Mouse (Mus musculus) midbrain, embryonic 11.5 days (tissue): ENCODE results near the gene Kif14. TPM values are rescaled to one million over a fixed set of nuclear protein-coding genes. Genes with fewer than 3 reads are reported as not detected.
"Not testable (repeated sequence)": the region's sequence is repeated elsewhere in the genome, so short reads cannot be mapped to it uniquely, and the experiment has no call there.

Experiments used
- ATAC-seq: fragments of 200-750 bp; cut with Nextera tagmentation; 2 replicates; pipeline ENCODE4 v1.8.0; 2017; ENCODE audit warnings: moderate TSS enrichment, moderate library complexity; ENCODE audit not compliant: low FRiP score
- DNase-seq: peaks from one replicate; pipeline ENCODE4 v3.0.0; 2015; ENCODE audit warnings: low spot score; ENCODE audit errors: missing footprints
- H3K27ac ChIP-seq: fragments of 300-500 bp; sonication (generic); 2 replicates; pipeline ENCODE4 v1.5.1; 2014; ENCODE audit warnings: low read depth, low read length
- H3K27me3 ChIP-seq: fragments of 300-500 bp; sonication (generic); 2 replicates; pipeline ENCODE4 v1.6.1; 2014; ENCODE audit warnings: mild to moderate bottlenecking, low read length, moderate library complexity, mixed read lengths; ENCODE audit not compliant: control insufficient read depth, insufficient read depth
- H3K36me3 ChIP-seq: fragments of 300-500 bp; sonication (generic); 2 replicates; pipeline ENCODE4 v1.6.1; 2014; ENCODE audit warnings: mild to moderate bottlenecking, low read length, moderate library complexity, mixed read lengths; ENCODE audit not compliant: control insufficient read depth, insufficient read depth
- H3K4me1 ChIP-seq: fragments of 300-500 bp; sonication (generic); 2 replicates; pipeline ENCODE4 v1.6.1; 2014; ENCODE audit warnings: low read length; ENCODE audit not compliant: control insufficient read depth, insufficient read depth
- H3K4me2 ChIP-seq: fragments of 300-500 bp; sonication (generic); 2 replicates; pipeline ENCODE4 v1.6.1; 2014; ENCODE audit warnings: mild to moderate bottlenecking, moderate library complexity
- H3K4me3 ChIP-seq: fragments of 300-500 bp; sonication (generic); 2 replicates; pipeline ENCODE4 v1.5.1; 2014; ENCODE audit warnings: low read depth, low read length
- H3K9ac ChIP-seq: fragments of 300-500 bp; sonication (generic); 2 replicates; pipeline ENCODE4 v1.6.1; 2014; ENCODE audit warnings: low read length
- H3K9me3 ChIP-seq: fragments of 300-500 bp; sonication (generic); 2 replicates; pipeline ENCODE4 v1.6.1; 2016; ENCODE audit warnings: low read length; ENCODE audit not compliant: control insufficient read depth
- WGBS: fragments of 180-500 bp; shearing (Covaris S2); extraction: QIAGEN DNeasy Blood & Tissue Kit; methylation state at CpG from one replicate; pipeline ENCODE4 v1.1.7; 2014; 5-methylcytosine and 5-hydroxymethylcytosine counted together
- polyA plus RNA-seq: library from polyadenylated mRNA; unstranded; fragments of >200 nt; fragmentation: Nextera tagmentation; extraction: Ambion mirVana; gene quantifications from 2 replicates; pipeline ENCODE4 v1.2.1, GENCODE M21; 2014

The Kif14 gene
- polyA plus RNA-seq, 1 experiment from 2014 or later: 7.4 TPM

DNA sequence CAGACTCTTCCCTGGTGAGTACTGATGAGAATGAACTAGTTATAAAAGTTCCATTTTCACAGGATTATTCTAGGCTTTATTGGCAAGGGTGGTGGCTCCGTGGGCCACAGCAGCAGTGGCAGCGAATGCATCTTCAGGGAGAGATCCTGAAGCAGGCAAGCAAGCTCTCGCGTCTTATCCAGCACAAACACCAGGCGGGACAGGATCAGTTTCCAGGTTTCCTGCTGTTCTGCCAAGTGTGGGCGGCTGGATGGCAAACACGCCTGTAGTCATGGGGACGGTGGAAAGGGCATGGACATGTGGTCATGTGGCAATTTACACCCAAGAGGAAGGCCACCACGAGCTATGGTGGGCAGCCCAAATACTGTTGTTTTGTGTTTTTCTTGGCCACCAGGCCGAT lies 3.7 kb upstream of the Kif14 start:
- H3K27ac ChIP-seq: no peak overlapping the region
- DNase-seq (no peak), ATAC-seq (no peak)
- H3K4me1 ChIP-seq: peaks cover 6% of the 10 kb centered on the region
- no peaks in the 10 kb centered on the region for H3K36me3 ChIP-seq
- H3K4me3 ChIP-seq: no peak overlapping the region
- H3K9me3 ChIP-seq: no peaks in the 10 kb centered on the region
- WGBS: 62% methylated on average over 10 of the region's 10 CpGs
- no peaks in the 10 kb centered on the region for H3K27me3 ChIP-seq
- no peak overlapping the region for H3K4me2 ChIP-seq
- no peak overlapping the region for H3K9ac ChIP-seq

GRCm38 (mm10) chr1:136465168-136465567 lies 975 bp upstream of the Kif14 start:
- Histone ChIP-seq H3K27me3 (no peaks in the 10 kb centered on the region), H3K4me1 (peaks cover 8% of the 10 kb centered on the region), H3K4me2 (no peak overlapping the region), H3K27ac (no peak overlapping the region), H3K9me3 (no peaks in the 10 kb centered on the region), H3K36me3 (peaks cover 8% of the 10 kb centered on the region; the same call in 1 of the 2 replicates), H3K9ac (no peak overlapping the region), H3K4me3 (no peak overlapping the region)
- DNase-seq: no peak
- no peak for ATAC-seq

DNA sequence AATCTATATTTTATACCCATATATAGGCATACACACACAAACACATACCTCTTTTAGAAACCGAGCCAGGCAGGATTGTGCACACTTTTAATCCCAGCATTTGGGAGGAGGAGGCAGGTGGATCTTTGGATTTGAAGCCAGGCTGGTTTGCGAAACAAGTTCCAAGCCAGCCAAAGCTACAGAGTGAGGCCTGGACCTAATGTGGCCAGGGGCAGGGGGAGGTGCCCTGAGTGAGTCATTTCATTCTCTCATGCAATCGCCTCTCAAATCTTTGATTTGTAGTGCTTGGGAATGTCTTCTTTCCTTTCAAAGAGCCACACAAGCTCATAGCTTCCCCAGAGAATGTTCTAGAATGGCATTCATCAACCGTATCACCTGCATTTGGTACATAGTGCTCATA lies 3.3 kb downstream of the Kif14 start:
- Histone ChIP-seq H3K9me3 (no peaks in the 10 kb centered on the region), H3K27ac (no peak overlapping the region), H3K9ac (no peak overlapping the region), H3K4me3 (no peak overlapping the region), H3K4me1 (peaks cover 10% of the 10 kb centered on the region), H3K27me3 (no peaks in the 10 kb centered on the region), H3K36me3 (peaks cover 13% of the 10 kb centered on the region), H3K4me2 (no peak overlapping the region)
- ATAC-seq: no peak
- DNase-seq: no peak
- WGBS: 90% methylated on average over 4 of the region's 4 CpGs

GRCm38 (mm10) chr1:136470471-136470870 lies 4.3 kb downstream of the Kif14 start:
- peaks cover 10% of the 10 kb centered on the region for H3K4me1 ChIP-seq
- no peaks in the 10 kb centered on the region for H3K9me3 ChIP-seq
- no peaks in the 10 kb centered on the region for H3K27me3 ChIP-seq
- ATAC-seq: no peak
- peaks cover 13% of the 10 kb centered on the region for H3K36me3 ChIP-seq
- no peak overlapping the region; the same call in 1 of the 2 replicates for H3K4me2 ChIP-seq
- no peak overlapping the region for H3K4me3 ChIP-seq
- no peak overlapping the region for H3K9ac ChIP-seq
- H3K27ac ChIP-seq: no peak overlapping the region
- WGBS: 15% methylated on average over 6 of the region's 6 CpGs
- DNase-seq: peak; percentile 86

DNA sequence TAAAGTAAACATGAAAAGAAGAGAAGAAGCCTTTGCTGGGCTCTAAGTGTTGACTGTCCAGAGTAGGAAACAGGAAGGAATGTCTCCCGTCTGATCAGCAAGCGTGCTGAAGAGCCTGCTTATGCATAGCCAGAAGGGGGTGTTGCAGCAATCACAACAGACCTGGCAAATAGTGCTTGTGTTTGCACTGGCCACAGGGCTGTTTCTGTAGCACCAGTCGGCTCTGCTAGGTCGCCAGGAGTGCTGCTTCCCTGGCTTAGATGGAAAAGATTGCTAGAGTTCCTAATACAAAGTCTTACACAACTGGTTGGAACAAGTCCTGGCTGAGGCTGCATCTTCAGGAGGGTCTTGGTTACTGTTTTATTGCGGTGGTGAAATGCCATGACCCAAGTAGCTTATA lies 25.5 kb downstream of the Kif14 start:
- no peaks in the 10 kb centered on the region for H3K27me3 ChIP-seq
- 80% methylated on average over 5 of the region's 5 CpGs for WGBS
- no peaks in the 10 kb centered on the region for H3K4me1 ChIP-seq
- H3K9me3 ChIP-seq: no peaks in the 10 kb centered on the region
- H3K36me3 ChIP-seq: peaks cover 22% of the 10 kb centered on the region; the same call in 1 of the 2 replicates
- no peak overlapping the region for H3K4me3 ChIP-seq
- ATAC-seq (no peak), DNase-seq (no peak)
- no peak overlapping the region for H3K9ac ChIP-seq
- no peak overlapping the region for H3K4me2 ChIP-seq
- no peak overlapping the region for H3K27ac ChIP-seq

- Histone ChIP-seq H3K27ac (no peak overlapping the region), H3K36me3 (peaks cover 23% of the 10 kb centered on the region; the same call in 1 of the 2 replicates), H3K4me2 (no peak overlapping the region), H3K27me3 (no peaks in the 10 kb centered on the region), H3K9me3 (no peaks in the 10 kb centered on the region), H3K9ac (no peak overlapping the region), H3K4me1 (no peaks in the 10 kb centered on the region), H3K4me3 (no peak overlapping the region)
- DNase-seq (peak; percentile 72), ATAC-seq (no peak)
- 95% methylated on average over 2 of the region's 2 CpGs for WGBS
Measured at GRCm38 (mm10) chr1:136492232-136492631, 26.1 kb downstream of the Kif14 start.

GRCm38 (mm10) chr1:136499317-136499716 lies 33.2 kb downstream of the Kif14 start:
- no peak for DNase-seq
- 92% methylated on average over 13 of the region's 13 CpGs for WGBS
- peaks cover 4% of the 10 kb centered on the region; the same call in 1 of the 2 replicates for H3K9me3 ChIP-seq
- no peak overlapping the region for H3K4me2 ChIP-seq
- peaks cover 10% of the 10 kb centered on the region; the same call in 1 of the 2 replicates for H3K36me3 ChIP-seq
- no peak overlapping the region for H3K9ac ChIP-seq
- no peak overlapping the region for H3K27ac ChIP-seq
- H3K27me3 ChIP-seq: no peaks in the 10 kb centered on the region
- no peak for ATAC-seq
- no peak overlapping the region for H3K4me3 ChIP-seq
- no peaks in the 10 kb centered on the region for H3K4me1 ChIP-seq

DNA sequence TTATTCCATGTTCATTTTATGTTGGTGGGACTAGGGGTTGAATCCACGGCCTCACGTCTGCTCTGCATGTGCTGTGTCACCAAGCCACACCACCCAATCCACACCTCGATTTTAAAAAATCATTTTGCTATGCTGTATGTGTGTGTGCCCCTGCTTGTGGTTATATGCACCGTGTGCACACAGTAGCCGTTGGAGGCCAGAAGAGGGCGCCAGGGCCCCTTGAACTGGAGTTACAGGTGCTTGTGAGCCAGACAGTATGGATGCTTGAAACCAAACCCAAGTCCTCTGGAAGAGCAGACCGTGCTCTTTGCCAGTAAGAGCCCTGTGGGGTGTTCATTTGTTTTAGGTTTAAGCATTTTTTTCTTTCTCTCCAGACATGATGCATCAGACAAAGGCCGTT lies 36.8 kb downstream of the Kif14 start:
- Histone ChIP-seq H3K9me3 (peaks cover 4% of the 10 kb centered on the region; the same call in 1 of the 2 replicates), H3K36me3 (peaks cover 5% of the 10 kb centered on the region; the same call in 1 of the 2 replicates), H3K27ac (no peak overlapping the region), H3K27me3 (no peaks in the 10 kb centered on the region), H3K9ac (no peak overlapping the region), H3K4me2 (no peak overlapping the region), H3K4me3 (no peak overlapping the region), H3K4me1 (no peaks in the 10 kb centered on the region)
- ATAC-seq (no peak), DNase-seq (peak; percentile 37)
- WGBS: 96% methylated on average over 8 of the region's 8 CpGs

- not testable (repeated sequence) for H3K27ac ChIP-seq, H3K4me1 ChIP-seq, H3K4me2 ChIP-seq, H3K9ac ChIP-seq, ATAC-seq, H3K4me3 ChIP-seq, H3K36me3 ChIP-seq, H3K27me3 ChIP-seq, H3K9me3 ChIP-seq
- WGBS: 89% methylated on average over 10 of the region's 10 CpGs
- peak; percentile 45 for DNase-seq
Measured at GRCm38 (mm10) chr1:136506255-136506654, 40.1 kb downstream of the Kif14 start.
